Mouse (Mus musculus) lung, postnatal 0 days (tissue): Measurements from ENCODE around the gene Parm1.

Source experiments
- CTCF ChIP-seq: IDR thresholded peaks from 2 replicates; pipeline ENCODE4 v1.5.1; 2016; ENCODE audit warnings: antibody characterized with exemption, mild to moderate bottlenecking
- EP300 ChIP-seq: IDR thresholded peaks from 2 replicates; pipeline ENCODE4 v1.6.1; 2016; ENCODE audit warnings: antibody characterized with exemption, mild to moderate bottlenecking, control low read depth

DNA sequence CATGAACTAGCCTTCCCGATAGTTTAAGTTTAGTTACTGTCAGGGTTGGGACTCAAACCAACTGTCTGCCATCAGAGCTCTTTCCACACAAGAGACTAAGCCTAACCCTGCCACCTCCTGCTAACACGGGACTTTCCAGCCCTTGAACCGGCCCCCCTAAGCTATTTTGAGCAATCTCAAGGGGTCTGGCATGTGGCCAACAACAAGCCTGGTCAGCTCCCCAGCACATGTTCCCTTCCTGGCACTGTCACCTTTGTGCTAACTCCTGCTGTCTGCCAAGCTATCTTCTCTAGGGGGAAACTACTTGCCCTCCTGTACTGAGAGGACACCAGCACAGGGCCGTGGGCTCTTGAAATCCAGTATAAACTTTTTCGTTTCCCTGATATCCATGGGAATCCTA is 112.1 kb downstream of the Parm1 start:
- TF ChIP-seq CTCF (no peak), EP300 (no peak)
